Comparison of ENCODE assay signal across 18 mouse cellular contexts in the genomic region with DNA sequence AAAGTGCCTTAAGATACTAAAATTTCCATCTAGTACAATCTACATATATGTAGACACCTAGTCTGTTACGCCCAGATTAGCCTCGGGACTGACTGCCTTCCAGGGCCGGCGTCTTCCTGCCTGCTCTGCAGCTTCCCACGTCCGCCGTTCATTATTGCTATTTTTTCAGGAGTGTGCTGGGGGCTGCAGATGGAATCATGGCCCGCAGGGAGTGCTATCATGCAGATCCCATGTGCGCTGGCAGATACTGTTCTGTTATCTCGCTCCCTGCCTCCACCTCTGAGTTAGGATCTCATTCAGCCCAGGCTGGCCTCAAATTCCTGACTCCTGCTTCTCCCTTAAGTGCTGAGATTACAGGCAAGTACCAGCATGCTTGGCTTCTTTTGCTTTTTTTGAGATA.
DNase-seq lines count a peak whose midpoint lies in the region; ATAC-seq and TF ChIP-seq lines count a peak whose summit lies in the region.
"Had no signal": no experiment of that assay in that cellular context is flagged by ENCODE, and none has a peak within 500 bp of the region (broad histone marks: within the 10 kb centered on the region; RNA-seq: fewer than 3 reads in every experiment).

No protein-coding gene starts in this region.

- TF ChIP-seq EP300 in lung, postnatal 0 days (IDR thresholded peaks at IDR 0.05): no peak

- no peak overlapping the region for H3K4me3 ChIP-seq in forebrain, embryonic 13.5 days
- H3K4me3 ChIP-seq in forebrain, embryonic 14.5 days (ENCODE audit: low read depth, low read length): no peak overlapping the region
- H3K4me3 ChIP-seq in lung, postnatal 0 days (ENCODE audit: low read depth, low read length): no peak overlapping the region
- H3K4me3 ChIP-seq: heart, embryonic 15.5 days had no signal

- TF ChIP-seq CTCF in lung, postnatal 0 days (IDR thresholded peaks at IDR 0.05): peak; percentile 31; the same call in 1 of the 2 replicates

- WGBS in forebrain, embryonic 13.5 days: 91% methylated on average over 10 of the region's 10 CpGs
- 86% methylated on average over 10 of the region's 10 CpGs for WGBS in forebrain, embryonic 14.5 days
- WGBS in lung, postnatal 0 days: 63% methylated on average over 10 of the region's 10 CpGs

- 0 out of 2 replicates have a peak overlapping the region, but pooled peaks have one; percentile 27 for H3K9ac ChIP-seq in forebrain, embryonic 13.5 days
- no peak overlapping the region for H3K9ac ChIP-seq in forebrain, embryonic 14.5 days (ENCODE audit: low read length)
- no peak overlapping the region for H3K9ac ChIP-seq in lung, postnatal 0 days (replicated peaks; ENCODE audit: low read depth)
- H3K9ac ChIP-seq: heart, embryonic 15.5 days; liver, embryonic 14.5 days had no signal

- no peak overlapping the region for H3K27ac ChIP-seq in forebrain, embryonic 13.5 days
- H3K27ac ChIP-seq in forebrain, embryonic 14.5 days (ENCODE audit: low read depth, low read length): no peak overlapping the region
- H3K27ac ChIP-seq in lung, postnatal 0 days (ENCODE audit: low read length): no peak overlapping the region
- H3K27ac ChIP-seq: heart, embryonic 15.5 days; liver, embryonic 14.5 days had no signal

- peaks cover 44% of the 10 kb centered on the region for H3K36me3 ChIP-seq in forebrain, embryonic 13.5 days (ENCODE audit: poor library complexity, severe bottlenecking)
- H3K36me3 ChIP-seq in forebrain, embryonic 14.5 days (ENCODE audit: control insufficient read depth, insufficient read depth, low read length): peaks cover 18% of the 10 kb centered on the region
- H3K36me3 ChIP-seq in lung, postnatal 0 days (ENCODE audit: insufficient read depth, low read length): peaks cover 31% of the 10 kb centered on the region
- H3K36me3 ChIP-seq: heart, embryonic 15.5 days had no signal

- H3K27me3 ChIP-seq in forebrain, embryonic 13.5 days: no peaks in the 10 kb centered on the region
- H3K27me3 ChIP-seq in forebrain, embryonic 14.5 days (replicated peaks; ENCODE audit: control insufficient read depth, insufficient read depth, low read length): no peaks in the 10 kb centered on the region
- H3K27me3 ChIP-seq in lung, postnatal 0 days (replicated peaks; ENCODE audit: insufficient read depth, low read length): no peaks in the 10 kb centered on the region

- H3K9me3 ChIP-seq in forebrain, embryonic 13.5 days (replicated peaks): no peaks in the 10 kb centered on the region
- H3K9me3 ChIP-seq in forebrain, embryonic 14.5 days (replicated peaks; ENCODE audit: control insufficient read depth, low read length): no peaks in the 10 kb centered on the region
- H3K9me3 ChIP-seq in lung, postnatal 0 days (ENCODE audit: low read length): no peaks in the 10 kb centered on the region
- H3K9me3 ChIP-seq: heart, embryonic 15.5 days had no signal

- no peak overlapping the region for H3K4me2 ChIP-seq in forebrain, embryonic 13.5 days
- H3K4me2 ChIP-seq in forebrain, embryonic 14.5 days (ENCODE audit: low read length): no peak overlapping the region
- no peak overlapping the region for H3K4me2 ChIP-seq in lung, postnatal 0 days (replicated peaks; ENCODE audit: low read depth, low read length)
- H3K4me2 ChIP-seq: heart, embryonic 15.5 days had no signal

- no peak for ATAC-seq in forebrain, embryonic 13.5 days
- ATAC-seq in forebrain, embryonic 14.5 days: no peak
- no peak for ATAC-seq in lung, postnatal 0 days

- no peak for DNase-seq in forebrain, embryonic 14.5 days (ENCODE audit: low spot score)
- peak; percentile 46 to 74 for DNase-seq in layer of hippocampus, adult 18-20 months (ENCODE audit: low spot score in 2 of 2)
- DNase-seq in layer of hippocampus, adult 8-10 months (ENCODE audit: low spot score in 2 of 2): no peak
- no peak for DNase-seq in lung, postnatal 0 days (ENCODE audit: low spot score)
- no peak for DNase-seq in lung, postnatal 10 days
- DNase-seq in right cerebral cortex, adult 2 months (ENCODE audit: low spot score in 2 of 2): no peak
- DNase-seq: adrenal gland, postnatal 14 days; cerebellum, adult 18-20 months; gastrocnemius, postnatal 14 days; kidney, adult 11 months; kidney, postnatal 14 days; liver; lung, adult 2 months; midbrain, embryonic 14.5 days; thymus, postnatal 4 days had no signal

- H3K4me1 ChIP-seq in forebrain, embryonic 13.5 days: peaks cover 22% of the 10 kb centered on the region
- peaks cover 12% of the 10 kb centered on the region for H3K4me1 ChIP-seq in forebrain, embryonic 14.5 days (ENCODE audit: control insufficient read depth, insufficient read depth, low read length)
- H3K4me1 ChIP-seq in lung, postnatal 0 days (ENCODE audit: insufficient read depth, low read depth, low read length): peaks cover 6% of the 10 kb centered on the region

Comparison
In these comparisons a context has a peak if more than half of its experiments do, and no peak if none do; other contexts are left out.
1. DNase-seq: peak in layer of hippocampus, adult 18-20 months (2 of 2); none in forebrain, embryonic 14.5 days (single experiment), layer of hippocampus, adult 8-10 months (0 of 2), lung, postnatal 0 days (single experiment), lung, postnatal 10 days (single experiment) and right cerebral cortex, adult 2 months (0 of 2).